Mouse (Mus musculus) spleen, adult 2 months (tissue): ENCODE measurements at regions not wholly inside any gene's neighbourhood (a gene's known extent, or its start where the extent isn't known, plus 50 kb on each side); places are given as distances from the start of the nearest gene placed in this dataset.

Experiments
- CTCF ChIP-seq: fragments of 200-500 bp; IDR thresholded peaks from 2 replicates; pipeline ENCODE4 v1.5.1; 2011; ENCODE audit warnings: mild to moderate bottlenecking, inconsistent platforms; ENCODE audit not compliant: insufficient read depth, insufficient read length, insufficient replicate concordance; ENCODE audit errors: extremely low read depth
- POLR2A ChIP-seq: fragments of 200-500 bp; IDR thresholded peaks from 2 replicates; pipeline ENCODE4 v1.6.1; 2011; ENCODE audit warnings: low read depth, low read length, inconsistent platforms

DNA sequence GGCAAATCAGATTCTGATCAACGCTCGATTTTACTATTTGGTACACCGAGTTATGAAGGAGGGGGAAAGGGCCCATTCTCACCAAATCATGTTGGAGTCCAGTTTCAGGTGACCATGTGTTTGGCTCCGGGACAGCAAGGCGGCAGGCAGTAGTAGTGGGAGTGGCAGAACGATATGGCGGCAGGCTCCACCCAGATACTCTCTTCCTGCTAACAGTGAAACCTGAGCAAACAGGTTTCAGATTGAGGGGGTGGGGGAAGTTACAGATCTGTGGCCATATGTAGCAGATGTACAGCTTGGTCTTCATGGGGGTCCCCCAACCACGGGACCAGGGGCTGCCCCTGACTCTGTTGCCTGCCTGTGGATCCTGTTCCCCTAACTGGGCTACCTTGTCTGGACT, 224.6 kb upstream of the Prok2 start:
- TF ChIP-seq POLR2A (no peak), CTCF (no peak)
